Mouse (Mus musculus): ENCODE measurements around the gene Pitpnc1. TPM values are rescaled to one million over a fixed set of nuclear protein-coding genes. Genes with fewer than 3 reads are reported as not detected.
A peak's percentile ranks its signal among the peaks of the same experiment; 100 is the strongest.

The Pitpnc1 gene
- polyA plus RNA-seq, 1 experiment: 30.0 TPM

GRCm38 (mm10) chr11:107400005-107400404 is 70.5 kb downstream of the Pitpnc1 start:
- Histone ChIP-seq H3K4me1 (ENCODE audit: control insufficient read depth, insufficient read depth, low read length) (no peaks in the 10 kb centered on the region), H3K27ac (ENCODE audit: insufficient read depth, low read length) (no peak overlapping the region), H3K4me3 (replicated peaks; ENCODE audit: insufficient read depth, low read depth, low read length) (no peak overlapping the region), H3K27me3 (ENCODE audit: control insufficient read depth, insufficient read depth, low read length) (no peaks in the 10 kb centered on the region)
- 75% methylated on average over 10 of the region's 10 CpGs for WGBS
- TF ChIP-seq CTCF (IDR thresholded peaks at IDR 0.05; ENCODE audit: borderline replicate concordance, insufficient read depth, low read depth, low read length) (no peak), POLR2A (IDR thresholded peaks at IDR 0.05; ENCODE audit: borderline replicate concordance, insufficient read depth, low read length) (no peak)
- DNase-seq: no peak

DNA sequence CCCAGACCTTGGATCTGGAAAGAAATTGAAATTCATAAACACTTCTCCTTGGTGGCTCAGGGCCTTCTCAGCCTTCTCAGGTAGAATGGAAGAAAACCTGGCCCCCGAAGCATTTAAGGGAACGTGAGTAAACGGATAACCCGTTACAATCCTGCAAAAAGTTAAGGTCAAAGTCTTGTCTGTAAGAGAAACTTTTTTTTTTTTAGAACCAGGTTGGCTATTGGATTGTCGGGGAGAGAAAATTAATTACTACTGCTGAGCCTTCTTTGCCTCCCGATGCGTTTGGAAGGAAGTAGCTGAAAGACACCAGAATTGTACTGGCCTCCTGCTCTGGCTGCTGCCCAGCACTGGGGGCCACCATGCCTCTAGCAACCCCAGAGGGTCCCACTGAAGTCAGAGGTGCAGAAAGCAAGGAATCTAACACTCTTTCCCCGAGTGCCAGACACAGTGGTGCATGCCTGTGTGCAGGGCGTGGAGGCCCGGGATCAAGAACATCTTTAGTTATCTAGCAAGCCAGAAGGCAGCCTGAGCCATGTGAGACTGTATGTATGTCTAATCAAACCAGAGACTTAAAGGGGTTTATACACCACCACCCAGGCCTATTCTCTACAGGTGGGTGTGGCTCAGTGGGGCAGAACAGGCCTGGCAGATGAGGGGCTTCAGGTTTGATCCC is 73.0 kb downstream of the Pitpnc1 start:
- Histone ChIP-seq H3K4me1 (ENCODE audit: control insufficient read depth, insufficient read depth, low read length) (no peaks in the 10 kb centered on the region), H3K27ac (ENCODE audit: insufficient read depth, low read length) (no peak overlapping the region), H3K27me3 (ENCODE audit: control insufficient read depth, insufficient read depth, low read length) (no peaks in the 10 kb centered on the region), H3K4me3 (replicated peaks; ENCODE audit: insufficient read depth, low read depth, low read length) (no peak overlapping the region)
- TF ChIP-seq POLR2A (IDR thresholded peaks at IDR 0.05; ENCODE audit: borderline replicate concordance, insufficient read depth, low read length) (no peak), CTCF (IDR thresholded peaks at IDR 0.05; ENCODE audit: borderline replicate concordance, insufficient read depth, low read depth, low read length) (no peak)
- no peak for DNase-seq
- 81% methylated on average over 10 of the region's 10 CpGs for WGBS

- 87% methylated on average over 3 of the region's 3 CpGs for WGBS
- no peak for TF ChIP-seq POLR2A (IDR thresholded peaks at IDR 0.05; ENCODE audit: borderline replicate concordance, insufficient read depth, low read length)
- no peak for TF ChIP-seq CTCF (IDR thresholded peaks at IDR 0.05; ENCODE audit: borderline replicate concordance, insufficient read depth, low read depth, low read length)
- H3K27me3 ChIP-seq (ENCODE audit: control insufficient read depth, insufficient read depth, low read length): no peaks in the 10 kb centered on the region
- DNase-seq: no peak
- no peak overlapping the region for H3K27ac ChIP-seq (ENCODE audit: insufficient read depth, low read length)
- H3K4me3 ChIP-seq (replicated peaks; ENCODE audit: insufficient read depth, low read depth, low read length): no peak overlapping the region
- peaks cover 8% of the 10 kb centered on the region; the same call in 1 of the 2 replicates for H3K4me1 ChIP-seq (ENCODE audit: control insufficient read depth, insufficient read depth, low read length)
Measured at GRCm38 (mm10) chr11:107394245-107394644, 76.3 kb downstream of the Pitpnc1 start.

DNA sequence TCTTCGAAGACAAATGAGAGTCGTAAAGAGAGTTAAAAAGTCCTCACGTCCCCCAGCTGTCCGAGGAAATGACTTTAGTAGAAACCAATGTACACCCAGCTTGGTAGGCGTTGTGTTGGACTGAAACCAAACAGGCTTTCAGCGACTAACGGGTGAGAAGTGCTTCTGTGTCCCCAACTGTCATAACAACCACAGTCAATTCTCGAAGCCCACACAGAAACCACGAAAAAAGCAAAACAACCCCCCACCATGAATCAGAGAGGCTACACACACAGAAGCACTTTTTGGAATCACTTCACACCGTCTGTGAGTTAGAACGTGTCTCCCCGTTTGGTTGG is 76.7 kb downstream of the Pitpnc1 start:
- 78% methylated on average over 12 of the region's 12 CpGs for WGBS
- H3K4me1 ChIP-seq (ENCODE audit: control insufficient read depth, insufficient read depth, low read length): peaks cover 9% of the 10 kb centered on the region; the same call in 1 of the 2 replicates
- no peak overlapping the region for H3K4me3 ChIP-seq (replicated peaks; ENCODE audit: insufficient read depth, low read depth, low read length)
- no peak for DNase-seq
- H3K27me3 ChIP-seq (ENCODE audit: control insufficient read depth, insufficient read depth, low read length): no peaks in the 10 kb centered on the region
- H3K27ac ChIP-seq (ENCODE audit: insufficient read depth, low read length): no peak overlapping the region
- TF ChIP-seq POLR2A (IDR thresholded peaks at IDR 0.05; ENCODE audit: borderline replicate concordance, insufficient read depth, low read length) (no peak), CTCF (IDR thresholded peaks at IDR 0.05; ENCODE audit: borderline replicate concordance, insufficient read depth, low read depth, low read length) (no peak)

GRCm38 (mm10) chr11:107393154-107393827 is 77.2 kb downstream of the Pitpnc1 start:
- no peaks in the 10 kb centered on the region for H3K27me3 ChIP-seq (ENCODE audit: control insufficient read depth, insufficient read depth, low read length)
- TF ChIP-seq POLR2A (IDR thresholded peaks at IDR 0.05; ENCODE audit: borderline replicate concordance, insufficient read depth, low read length) (no peak), CTCF (IDR thresholded peaks at IDR 0.05; ENCODE audit: borderline replicate concordance, insufficient read depth, low read depth, low read length) (peak; percentile 56; the same call in 1 of the 2 replicates)
- H3K27ac ChIP-seq (ENCODE audit: insufficient read depth, low read length): no peak overlapping the region
- H3K4me3 ChIP-seq (replicated peaks; ENCODE audit: insufficient read depth, low read depth, low read length): no peak overlapping the region
- peaks cover 9% of the 10 kb centered on the region; the same call in 1 of the 2 replicates for H3K4me1 ChIP-seq (ENCODE audit: control insufficient read depth, insufficient read depth, low read length)
- DNase-seq: no peak
- 82% methylated on average over 7 of the region's 7 CpGs for WGBS

DNA sequence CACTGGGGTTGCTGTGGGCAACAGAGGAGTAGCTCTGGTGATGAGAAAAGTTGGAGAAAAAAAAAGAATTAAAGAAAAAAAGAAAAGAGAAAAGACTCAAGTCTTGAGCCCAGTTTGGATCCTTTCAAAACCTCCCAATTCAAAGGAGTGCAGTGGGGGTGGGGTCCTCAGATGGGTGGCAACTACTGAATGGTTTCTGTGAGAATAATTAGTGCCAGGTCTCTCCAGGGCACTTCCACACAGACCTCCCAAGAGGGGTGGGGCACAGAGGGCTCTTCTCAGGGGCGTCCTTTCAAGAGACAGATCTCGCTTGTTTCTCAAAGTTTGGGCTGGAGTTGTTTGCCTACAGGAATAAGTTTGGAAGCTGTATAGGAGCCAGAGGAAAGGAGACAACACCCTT is 80.0 kb downstream of the Pitpnc1 start:
- H3K27ac ChIP-seq (ENCODE audit: insufficient read depth, low read length): no peak overlapping the region
- 98% methylated on average over 2 of the region's 2 CpGs for WGBS
- no peaks in the 10 kb centered on the region for H3K27me3 ChIP-seq (ENCODE audit: control insufficient read depth, insufficient read depth, low read length)
- DNase-seq: peak in 1 of 2 experiments; percentile 25
- TF ChIP-seq POLR2A (IDR thresholded peaks at IDR 0.05; ENCODE audit: borderline replicate concordance, insufficient read depth, low read length): no peak
- no peak for TF ChIP-seq CTCF (IDR thresholded peaks at IDR 0.05; ENCODE audit: borderline replicate concordance, insufficient read depth, low read depth, low read length)
- H3K4me3 ChIP-seq (replicated peaks; ENCODE audit: insufficient read depth, low read depth, low read length): no peak overlapping the region
- H3K4me1 ChIP-seq (ENCODE audit: control insufficient read depth, insufficient read depth, low read length): peaks cover 9% of the 10 kb centered on the region; the same call in 1 of the 2 replicates

DNA sequence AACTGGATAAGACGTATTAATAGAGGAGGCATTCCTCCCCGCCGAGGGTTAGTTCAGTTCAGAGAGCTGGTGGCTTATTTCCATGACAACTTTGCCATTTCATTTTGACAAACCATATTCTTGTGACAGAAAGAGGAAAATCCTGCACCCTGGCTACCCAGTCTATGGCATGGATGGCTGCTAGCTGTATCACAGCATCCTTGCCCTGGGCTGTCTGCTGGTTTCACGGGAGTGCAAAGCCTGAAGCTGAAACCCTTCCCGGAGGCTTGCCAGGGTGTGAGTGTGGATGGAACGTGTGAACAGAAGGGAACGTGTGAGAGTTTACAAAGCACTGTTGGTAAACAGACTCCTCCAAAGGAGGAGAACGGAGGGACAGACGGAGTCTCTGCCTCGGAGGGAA is 80.5 kb downstream of the Pitpnc1 start:
- H3K4me1 ChIP-seq (ENCODE audit: control insufficient read depth, insufficient read depth, low read length): peaks cover 9% of the 10 kb centered on the region; the same call in 1 of the 2 replicates
- TF ChIP-seq CTCF (IDR thresholded peaks at IDR 0.05; ENCODE audit: borderline replicate concordance, insufficient read depth, low read depth, low read length) (no peak), POLR2A (IDR thresholded peaks at IDR 0.05; ENCODE audit: borderline replicate concordance, insufficient read depth, low read length) (no peak)
- WGBS: 73% methylated on average over 10 of the region's 10 CpGs
- H3K27ac ChIP-seq (ENCODE audit: insufficient read depth, low read length): no peak overlapping the region
- no peak for DNase-seq
- H3K27me3 ChIP-seq (ENCODE audit: control insufficient read depth, insufficient read depth, low read length): no peaks in the 10 kb centered on the region
- H3K4me3 ChIP-seq (replicated peaks; ENCODE audit: insufficient read depth, low read depth, low read length): no peak overlapping the region

DNA sequence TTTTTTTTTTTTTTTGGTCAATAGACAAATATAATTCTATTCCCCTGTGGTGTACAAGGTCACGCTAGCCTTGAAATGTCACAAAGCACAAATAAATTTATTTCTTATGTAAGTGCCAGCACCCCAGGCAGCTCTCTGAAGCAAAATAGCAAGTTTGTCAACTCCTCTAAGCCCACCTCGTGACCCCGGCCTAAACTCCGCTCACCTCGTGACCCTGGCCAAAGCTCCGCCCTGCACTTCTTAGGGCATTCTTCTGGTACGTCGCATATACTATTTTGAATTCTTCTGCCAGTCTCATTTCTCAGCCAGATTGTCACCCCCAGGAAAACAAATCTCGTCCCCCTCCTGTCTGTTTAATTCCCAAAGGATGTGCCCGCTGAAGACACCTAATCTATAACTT is 84.0 kb downstream of the Pitpnc1 start:
- DNase-seq: no peak
- H3K27me3 ChIP-seq (ENCODE audit: control insufficient read depth, insufficient read depth, low read length): no peaks in the 10 kb centered on the region
- no peak overlapping the region for H3K27ac ChIP-seq (ENCODE audit: insufficient read depth, low read length)
- peaks cover 9% of the 10 kb centered on the region for H3K4me1 ChIP-seq (ENCODE audit: control insufficient read depth, insufficient read depth, low read length)
- TF ChIP-seq POLR2A (IDR thresholded peaks at IDR 0.05; ENCODE audit: borderline replicate concordance, insufficient read depth, low read length) (no peak), CTCF (IDR thresholded peaks at IDR 0.05; ENCODE audit: borderline replicate concordance, insufficient read depth, low read depth, low read length) (no peak)
- WGBS: 91% methylated on average over 10 of the region's 10 CpGs
- no peak overlapping the region for H3K4me3 ChIP-seq (replicated peaks; ENCODE audit: insufficient read depth, low read depth, low read length)
